Mouse (Mus musculus) E14TG2a.4 (cell line): Measurements from ENCODE around the gene Disc1.

Experiments used
- H3K27me3 ChIP-seq: 2 replicates; pipeline ENCODE4 v1.6.1; 2014; ENCODE audit warnings: low read length, control low read depth; ENCODE audit not compliant: insufficient read depth
- H3K36me3 ChIP-seq: 2 replicates; pipeline ENCODE4 v1.6.1; 2014; ENCODE audit warnings: low read length, control low read depth; ENCODE audit not compliant: insufficient read depth
- H3K4me1 ChIP-seq: replicated peaks from 2 replicates; pipeline ENCODE4 v1.6.1; 2014; ENCODE audit warnings: low read depth, low read length, control low read depth
- H3K4me3 ChIP-seq: replicated peaks from 2 replicates; pipeline ENCODE4 v1.5.1; 2014; ENCODE audit warnings: mild to moderate bottlenecking, low read length
- H3K9me3 ChIP-seq: 2 replicates; pipeline ENCODE4 v1.6.1; 2014; ENCODE audit warnings: low read length, control low read depth
- CTCF ChIP-seq: conservative IDR thresholded peaks from 2 replicates; pipeline ENCODE4 v1.5.1; 2014; ENCODE audit warnings: low read length
- NANOG ChIP-seq: IDR thresholded peaks from 2 replicates; pipeline ENCODE4 v1.6.1; 2014; ENCODE audit warnings: borderline replicate concordance, low read length, mixed read lengths
- POU5F1 ChIP-seq: IDR thresholded peaks from 2 replicates; pipeline ENCODE4 v1.6.1; 2014; ENCODE audit warnings: low read length, borderline replicate concordance

The Disc1 gene

GRCm38 (mm10) chr8:125169628-125170027, 115.6 kb downstream of the Disc1 start:
- no peaks in the 10 kb centered on the region for H3K27me3 ChIP-seq
- no peaks in the 10 kb centered on the region for H3K36me3 ChIP-seq
- H3K4me1 ChIP-seq: no peaks in the 10 kb centered on the region
- TF ChIP-seq POU5F1 (no peak), NANOG (no peak), CTCF (no peak)
- H3K4me3 ChIP-seq: no peak overlapping the region
- no peaks in the 10 kb centered on the region for H3K9me3 ChIP-seq

DNA sequence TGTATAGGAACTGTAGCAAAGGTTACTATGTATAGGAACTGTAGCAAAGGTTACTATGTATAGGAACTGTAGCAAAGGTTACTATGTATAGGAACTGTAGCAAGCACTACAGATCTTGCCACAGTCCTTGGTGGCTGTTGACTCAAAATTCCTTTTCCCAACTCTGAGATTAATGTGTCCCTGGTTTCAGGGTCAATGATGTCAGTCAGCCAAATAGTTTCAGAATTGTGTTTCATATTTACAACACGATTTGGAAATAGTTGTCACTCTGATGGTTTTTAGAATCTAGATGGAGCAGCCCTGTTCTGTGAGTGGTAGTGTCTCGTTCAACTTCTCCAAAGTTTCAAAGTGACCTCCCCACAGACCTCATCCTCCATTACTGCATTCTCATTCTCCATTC, 117.5 kb downstream of the Disc1 start:
- Histone ChIP-seq H3K27me3 (no peaks in the 10 kb centered on the region), H3K4me1 (0 out of 2 replicates have a peak, but pooled peaks cover 3% of the 10 kb centered on the region)

DNA sequence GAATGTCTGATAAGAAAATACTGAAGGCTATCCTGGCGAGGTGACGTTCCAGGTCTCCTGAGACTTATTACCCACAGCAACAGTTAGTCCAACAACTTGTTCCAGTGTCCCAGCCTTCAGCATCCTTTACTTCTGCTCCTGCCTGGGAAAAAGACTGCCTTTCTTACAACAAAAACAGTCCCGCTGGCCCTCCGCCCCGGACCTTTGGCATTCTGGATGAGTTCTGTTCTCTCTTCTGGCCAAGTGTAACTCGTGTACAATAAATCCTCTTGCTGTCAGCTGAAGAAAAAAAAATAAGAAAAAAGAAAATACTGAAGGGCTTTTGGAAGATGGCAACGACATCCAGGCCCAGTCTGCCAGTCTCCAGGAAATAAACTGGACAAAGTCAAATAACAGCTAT, 120.2 kb downstream of the Disc1 start:
- H3K36me3 ChIP-seq: no peaks in the 10 kb centered on the region
- peaks cover 16% of the 10 kb centered on the region for H3K4me1 ChIP-seq
- no peak for TF ChIP-seq NANOG
- TF ChIP-seq CTCF: no peak
- no peak for TF ChIP-seq POU5F1
- H3K4me3 ChIP-seq: no peak overlapping the region
- no peaks in the 10 kb centered on the region for H3K27me3 ChIP-seq
- H3K9me3 ChIP-seq: no peaks in the 10 kb centered on the region

More for the DNA sequence above, 117.5 kb downstream of the Disc1 start:
- TF ChIP-seq NANOG (no peak), CTCF (no peak), POU5F1 (no peak)
- H3K4me3 ChIP-seq: no peak overlapping the region
- H3K36me3 ChIP-seq: no peaks in the 10 kb centered on the region
- H3K9me3 ChIP-seq: no peaks in the 10 kb centered on the region

- Histone ChIP-seq H3K9me3 (no peaks in the 10 kb centered on the region), H3K36me3 (no peaks in the 10 kb centered on the region), H3K4me3 (no peak overlapping the region), H3K4me1 (peaks cover 16% of the 10 kb centered on the region), H3K27me3 (no peaks in the 10 kb centered on the region)
- TF ChIP-seq CTCF (no peak), NANOG (no peak), POU5F1 (no peak)
Measured at GRCm38 (mm10) chr8:125174851-125175250, 120.9 kb downstream of the Disc1 start.

- Histone ChIP-seq H3K9me3 (no peaks in the 10 kb centered on the region), H3K27me3 (no peaks in the 10 kb centered on the region), H3K36me3 (no peaks in the 10 kb centered on the region), H3K4me1 (peaks cover 16% of the 10 kb centered on the region), H3K4me3 (no peak overlapping the region)
- TF ChIP-seq POU5F1: no peak
- TF ChIP-seq NANOG: no peak
- no peak for TF ChIP-seq CTCF
Measured at GRCm38 (mm10) chr8:125175661-125176060, 121.7 kb downstream of the Disc1 start.

GRCm38 (mm10) chr8:125177091-125177490, 123.1 kb downstream of the Disc1 start:
- no peaks in the 10 kb centered on the region for H3K9me3 ChIP-seq
- TF ChIP-seq POU5F1 (no peak), CTCF (no peak), NANOG (no peak)

DNA sequence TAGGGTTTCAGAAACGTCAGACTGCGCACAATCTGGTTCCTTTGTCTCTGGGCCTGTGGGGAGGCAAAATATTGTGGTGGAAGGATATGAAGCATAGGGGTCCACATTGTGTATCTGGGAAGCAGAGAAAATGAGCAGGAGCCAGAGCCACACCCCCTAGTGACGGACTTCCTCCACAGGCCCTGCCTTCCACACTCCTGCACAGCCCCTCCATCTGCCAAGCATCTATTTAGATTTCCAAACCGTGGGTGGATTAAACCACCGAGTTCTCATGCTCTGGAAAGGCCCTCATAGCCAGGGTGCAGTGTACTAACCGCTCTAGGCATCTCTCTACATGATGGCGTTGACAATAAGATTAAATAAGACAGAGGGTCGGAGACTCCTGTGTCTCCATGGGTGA, 124.0 kb downstream of the Disc1 start:
- H3K4me1 ChIP-seq: peaks cover 16% of the 10 kb centered on the region
- TF ChIP-seq POU5F1: no peak
- no peak for TF ChIP-seq CTCF
- no peak for TF ChIP-seq NANOG
- H3K4me3 ChIP-seq: no peak overlapping the region
- H3K9me3 ChIP-seq: no peaks in the 10 kb centered on the region
- no peaks in the 10 kb centered on the region for H3K36me3 ChIP-seq
- no peaks in the 10 kb centered on the region for H3K27me3 ChIP-seq

More at GRCm38 (mm10) chr8:125177091-125177490, 123.1 kb downstream of the Disc1 start:
- H3K36me3 ChIP-seq: no peaks in the 10 kb centered on the region
- H3K4me3 ChIP-seq: no peak overlapping the region
- peaks cover 16% of the 10 kb centered on the region for H3K4me1 ChIP-seq
- H3K27me3 ChIP-seq: no peaks in the 10 kb centered on the region

GRCm38 (mm10) chr8:125183548-125184451, 129.8 kb downstream of the Disc1 start:
- H3K36me3 ChIP-seq: no peaks in the 10 kb centered on the region
- peaks cover 13% of the 10 kb centered on the region for H3K4me1 ChIP-seq
- no peaks in the 10 kb centered on the region for H3K27me3 ChIP-seq
- no peak overlapping the region for H3K4me3 ChIP-seq
- no peaks in the 10 kb centered on the region for H3K9me3 ChIP-seq
- peak; percentile 83 for TF ChIP-seq CTCF
- TF ChIP-seq POU5F1: no peak
- no peak for TF ChIP-seq NANOG

DNA sequence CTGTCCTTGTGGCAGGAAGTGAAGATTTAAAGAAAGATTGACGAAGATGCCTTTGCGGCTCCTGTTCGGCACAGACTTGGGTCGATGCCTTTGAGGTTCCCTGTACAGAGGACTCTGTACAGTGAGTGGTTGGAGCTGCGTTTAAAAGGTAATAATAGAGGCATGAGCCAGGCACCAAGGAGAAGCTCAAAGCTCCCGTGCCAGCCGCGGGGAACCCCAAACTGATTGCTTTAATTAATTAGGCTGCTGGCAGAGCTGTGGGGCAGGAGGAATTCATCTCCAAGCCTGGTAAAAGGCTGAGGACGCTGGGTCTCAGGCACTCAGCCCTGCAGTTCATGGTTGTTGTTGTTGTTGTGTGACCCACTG, 130.4 kb downstream of the Disc1 start:
- Histone ChIP-seq H3K27me3 (no peaks in the 10 kb centered on the region), H3K9me3 (no peaks in the 10 kb centered on the region), H3K4me3 (no peak overlapping the region), H3K36me3 (no peaks in the 10 kb centered on the region), H3K4me1 (peaks cover 13% of the 10 kb centered on the region)
- no peak for TF ChIP-seq CTCF
- TF ChIP-seq NANOG: no peak
- TF ChIP-seq POU5F1: no peak
